Mouse (Mus musculus) intestine, embryonic 16.5 days (tissue): ENCODE results near the gene Slc4a1. TPM values are rescaled to one million over a fixed set of nuclear protein-coding genes. Genes with fewer than 3 reads are reported as not detected.

Source experiments
- ATAC-seq: fragments of 200-750 bp; cut with Nextera tagmentation; 2 replicates; pipeline ENCODE4 v1.8.0; 2017; ENCODE audit warnings: moderate TSS enrichment, moderate library complexity
- H3K27ac ChIP-seq: fragments of 300-500 bp; sonication (generic); 2 replicates; pipeline ENCODE4 v1.5.1; 2014; ENCODE audit warnings: mild to moderate bottlenecking, low read length
- H3K27me3 ChIP-seq: fragments of 300-500 bp; sonication (generic); replicated peaks from 2 replicates; pipeline ENCODE4 v1.6.1; 2014; ENCODE audit warnings: low read length, control low read depth, mixed read lengths; ENCODE audit not compliant: control insufficient read depth, insufficient read depth
- H3K36me3 ChIP-seq: fragments of 300-500 bp; sonication (generic); 2 replicates; pipeline ENCODE4 v1.6.1; 2014; ENCODE audit warnings: low read length, control low read depth; ENCODE audit not compliant: control insufficient read depth, insufficient read depth
- H3K4me1 ChIP-seq: fragments of 300-500 bp; sonication (generic); 2 replicates; pipeline ENCODE4 v1.6.1; 2014; ENCODE audit warnings: low read length, control low read depth, mixed read lengths; ENCODE audit not compliant: control insufficient read depth, insufficient read depth
- H3K4me2 ChIP-seq: fragments of 300-500 bp; sonication (generic); 2 replicates; pipeline ENCODE4 v1.6.1; 2014; ENCODE audit warnings: low read depth, low read length, control low read depth
- H3K4me3 ChIP-seq: fragments of 300-500 bp; sonication (generic); 2 replicates; pipeline ENCODE4 v1.5.1; 2014; ENCODE audit warnings: mild to moderate bottlenecking, low read length
- H3K9ac ChIP-seq: fragments of 300-500 bp; sonication (generic); 2 replicates; pipeline ENCODE4 v1.6.1; 2014; ENCODE audit warnings: low read depth, low read length
- H3K9me3 ChIP-seq: fragments of 300-500 bp; sonication (generic); 2 replicates; pipeline ENCODE4 v1.6.1; 2016; ENCODE audit warnings: low read length, control low read depth; ENCODE audit not compliant: control insufficient read depth
- WGBS: fragments of 180-500 bp; shearing (Covaris S2); extraction: QIAGEN DNeasy Blood & Tissue Kit; methylation state at CpG from one replicate; pipeline ENCODE4 v1.1.7; 2014; 5-methylcytosine and 5-hydroxymethylcytosine counted together
- polyA plus RNA-seq: library from polyadenylated mRNA; unstranded; fragments of >200 nt; fragmentation: Nextera tagmentation; extraction: Ambion mirVana; gene quantifications from 2 replicates; pipeline ENCODE4 v1.2.1, GENCODE M21; 2015

Slc4a1 gene
- polyA plus RNA-seq, 1 experiment from 2014 or later, result 19.3 TPM

GRCm38 (mm10) chr11:102339195-102339594 is 26.8 kb downstream of the Slc4a1 start:
- ATAC-seq, result no peak
- Histone ChIP-seq H3K4me3 (no peak overlapping the region), H3K36me3 (no peaks in the 10 kb centered on the region), H3K4me2 (no peak overlapping the region), H3K27me3 (no peaks in the 10 kb centered on the region), H3K9ac (no peak overlapping the region), H3K4me1 (peaks cover 4% of the 10 kb centered on the region; the same call in 1 of the 2 replicates), H3K9me3 (no peaks in the 10 kb centered on the region), H3K27ac (no peak overlapping the region)
- 74% methylated on average over 11 of the region's 11 CpGs for WGBS

- Histone ChIP-seq H3K27me3 (no peaks in the 10 kb centered on the region), H3K9ac (no peak overlapping the region), H3K36me3 (no peaks in the 10 kb centered on the region), H3K9me3 (no peaks in the 10 kb centered on the region), H3K4me1 (peaks cover 4% of the 10 kb centered on the region; the same call in 1 of the 2 replicates), H3K27ac (no peak overlapping the region), H3K4me3 (no peak overlapping the region), H3K4me2 (no peak overlapping the region)
- 32% methylated on average over 3 of the region's 3 CpGs for WGBS
- ATAC-seq, result peak; percentile 36; the same call in 1 of the 2 replicates
Measured at GRCm38 (mm10) chr11:102338561-102338960, 27.4 kb downstream of the Slc4a1 start.

- Histone ChIP-seq H3K9ac (no peak overlapping the region), H3K4me3 (no peak overlapping the region), H3K4me2 (no peak overlapping the region), H3K36me3 (no peaks in the 10 kb centered on the region), H3K4me1 (peaks cover 4% of the 10 kb centered on the region; the same call in 1 of the 2 replicates), H3K27ac (no peak overlapping the region), H3K27me3 (no peaks in the 10 kb centered on the region), H3K9me3 (no peaks in the 10 kb centered on the region)
- 68% methylated on average over 1 of the region's 1 CpGs for WGBS
- ATAC-seq, result no peak
Measured at GRCm38 (mm10) chr11:102337921-102338320, 28.1 kb downstream of the Slc4a1 start.

- no peaks in the 10 kb centered on the region for H3K9me3 ChIP-seq
- peaks cover 4% of the 10 kb centered on the region; the same call in 1 of the 2 replicates for H3K4me1 ChIP-seq
- H3K36me3 ChIP-seq, result no peaks in the 10 kb centered on the region
- ATAC-seq, result no peak
- no peak overlapping the region for H3K9ac ChIP-seq
- H3K4me2 ChIP-seq, result no peak overlapping the region
- H3K4me3 ChIP-seq, result no peak overlapping the region
- H3K27ac ChIP-seq, result no peak overlapping the region
- H3K27me3 ChIP-seq, result no peaks in the 10 kb centered on the region
- 76% methylated on average over 1 of the region's 1 CpGs for WGBS
Measured at GRCm38 (mm10) chr11:102336191-102336590, 29.8 kb downstream of the Slc4a1 start.

GRCm38 (mm10) chr11:102334973-102335700 is 30.9 kb downstream of the Slc4a1 start:
- 32% methylated on average over 9 of the region's 9 CpGs for WGBS
- H3K9me3 ChIP-seq, result no peaks in the 10 kb centered on the region
- H3K27me3 ChIP-seq, result no peaks in the 10 kb centered on the region
- H3K9ac ChIP-seq, result no peak overlapping the region
- H3K4me1 ChIP-seq, result peaks cover 4% of the 10 kb centered on the region; the same call in 1 of the 2 replicates
- H3K4me2 ChIP-seq, result no peak overlapping the region
- H3K36me3 ChIP-seq, result no peaks in the 10 kb centered on the region
- H3K4me3 ChIP-seq, result no peak overlapping the region
- no peak for ATAC-seq
- no peak overlapping the region for H3K27ac ChIP-seq

GRCm38 (mm10) chr11:102334010-102334409 is 32.0 kb downstream of the Slc4a1 start:
- H3K4me2 ChIP-seq, result no peak overlapping the region
- ATAC-seq, result no peak
- H3K4me1 ChIP-seq, result peaks cover 4% of the 10 kb centered on the region; the same call in 1 of the 2 replicates
- no peak overlapping the region for H3K27ac ChIP-seq
- whole genome bisulfite sequencing, result 57% methylated on average over 4 of the region's 4 CpGs
- H3K36me3 ChIP-seq, result no peaks in the 10 kb centered on the region
- H3K9me3 ChIP-seq, result no peaks in the 10 kb centered on the region
- H3K9ac ChIP-seq, result no peak overlapping the region
- no peaks in the 10 kb centered on the region for H3K27me3 ChIP-seq
- no peak overlapping the region for H3K4me3 ChIP-seq

GRCm38 (mm10) chr11:102333061-102333460 is 32.9 kb downstream of the Slc4a1 start:
- H3K27me3 ChIP-seq, result no peaks in the 10 kb centered on the region
- no peak overlapping the region for H3K27ac ChIP-seq
- ATAC-seq, result no peak

GRCm38 (mm10) chr11:102331806-102332205 is 34.2 kb downstream of the Slc4a1 start:
- Histone ChIP-seq H3K4me1 (peaks cover 4% of the 10 kb centered on the region; the same call in 1 of the 2 replicates), H3K9me3 (no peaks in the 10 kb centered on the region), H3K27ac (no peak overlapping the region), H3K9ac (no peak overlapping the region), H3K4me2 (no peak overlapping the region), H3K4me3 (no peak overlapping the region), H3K27me3 (no peaks in the 10 kb centered on the region), H3K36me3 (no peaks in the 10 kb centered on the region)
- WGBS, result 62% methylated on average over 4 of the region's 4 CpGs
- ATAC-seq, result no peak

More at GRCm38 (mm10) chr11:102333061-102333460, 32.9 kb downstream of the Slc4a1 start:
- Histone ChIP-seq H3K36me3 (no peaks in the 10 kb centered on the region), H3K4me3 (no peak overlapping the region), H3K9me3 (no peaks in the 10 kb centered on the region), H3K9ac (no peak overlapping the region), H3K4me1 (peaks cover 4% of the 10 kb centered on the region; the same call in 1 of the 2 replicates), H3K4me2 (no peak overlapping the region)

- Histone ChIP-seq H3K27ac (no peak overlapping the region), H3K4me3 (no peak overlapping the region), H3K36me3 (no peaks in the 10 kb centered on the region), H3K9me3 (no peaks in the 10 kb centered on the region), H3K4me1 (peaks cover 1% of the 10 kb centered on the region; the same call in 1 of the 2 replicates), H3K9ac (no peak overlapping the region), H3K4me2 (no peak overlapping the region), H3K27me3 (no peaks in the 10 kb centered on the region)
- ATAC-seq, result no peak
- 69% methylated on average over 3 of the region's 3 CpGs for WGBS
Measured at GRCm38 (mm10) chr11:102330039-102330438, 36.0 kb downstream of the Slc4a1 start.
